Mouse (Mus musculus) bone marrow, adult 2 months (tissue): ENCODE results near the gene Cdkl3. TPM values are rescaled to one million over a fixed set of nuclear protein-coding genes. Genes with fewer than 3 reads are reported as not detected.
"Not testable (repeated sequence)": the region's sequence is repeated elsewhere in the genome, so short reads cannot be mapped to it uniquely, and the experiment has no call there.

Source experiments
- H3K27ac ChIP-seq: fragments of 200-500 bp; 2 replicates; pipeline ENCODE4 v1.5.1; 2012; ENCODE audit warnings: low read depth, mild to moderate bottlenecking, control low read depth, inconsistent platforms, low read length; ENCODE audit not compliant: control insufficient read depth, poor library complexity, insufficient read depth
- H3K4me1 ChIP-seq: fragments of 200-500 bp; 2 replicates; pipeline ENCODE4 v1.6.1; 2011; ENCODE audit warnings: low read length; ENCODE audit not compliant: control insufficient read depth, insufficient read depth
- H3K4me3 ChIP-seq: fragments of 200-500 bp; replicated peaks from 2 replicates; pipeline ENCODE3; 2011; ENCODE audit warnings: mild to moderate bottlenecking, low read depth, low read length, control low read depth; ENCODE audit not compliant: control insufficient read depth
- CTCF ChIP-seq: fragments of 200-500 bp; IDR thresholded peaks from 2 replicates; pipeline ENCODE4 v1.5.1; 2011; ENCODE audit warnings: low read length, control low read depth; ENCODE audit not compliant: control insufficient read depth, insufficient read depth
- POLR2A ChIP-seq: fragments of 200-500 bp; IDR thresholded peaks from 2 replicates; pipeline ENCODE4 v1.6.1; 2011; ENCODE audit warnings: low read depth, mild to moderate bottlenecking, control low read depth, low read length, borderline replicate concordance; ENCODE audit not compliant: control insufficient read depth
- WGBS: fragments of 180-500 bp; shearing (Covaris S2); methylation state at CpG from one replicate; pipeline ENCODE4 v1.1.7; 2018; 5-methylcytosine and 5-hydroxymethylcytosine counted together
- polyA plus RNA-seq: library from polyadenylated mRNA; stranded (reverse); fragments of >200 nt; gene quantifications from 2 replicates; pipeline ENCODE4 v1.2.4, GENCODE M21; 2011; ENCODE audit warnings: low replicate concordance; ENCODE audit not compliant: missing spikeins, insufficient read depth, insufficient read length

Cdkl3 gene
- polyA plus RNA-seq, 1 experiment = 6.7 TPM

GRCm38 (mm10) chr11:52108796-52109195 is 104.8 kb downstream of the Cdkl3 start:
- no peak overlapping the region for H3K27ac ChIP-seq
- no peak for TF ChIP-seq CTCF
- WGBS = 82% methylated on average over 5 of the region's 5 CpGs
- no peaks in the 10 kb centered on the region; the same call in 1 of the 2 replicates for H3K4me1 ChIP-seq
- no peak overlapping the region for H3K4me3 ChIP-seq

- no peak overlapping the region for H3K27ac ChIP-seq
- no peak overlapping the region for H3K4me3 ChIP-seq
- 58% methylated on average over 1 of the region's 1 CpGs for WGBS
- H3K4me1 ChIP-seq = no peaks in the 10 kb centered on the region; the same call in 1 of the 2 replicates
- TF ChIP-seq CTCF = no peak
Observed at GRCm38 (mm10) chr11:52109421-52109820, 105.4 kb downstream of the Cdkl3 start.

GRCm38 (mm10) chr11:52115479-52115878 is 111.5 kb downstream of the Cdkl3 start:
- TF ChIP-seq CTCF = no peak
- TF ChIP-seq POLR2A = no peak
- WGBS = 62% methylated on average over 3 of the region's 3 CpGs
- no peaks in the 10 kb centered on the region; the same call in 1 of the 2 replicates for H3K4me1 ChIP-seq
- H3K4me3 ChIP-seq = no peak overlapping the region
- H3K27ac ChIP-seq = no peak overlapping the region

- not testable (repeated sequence) for H3K4me3 ChIP-seq, H3K27ac ChIP-seq, H3K4me1 ChIP-seq
- 73% methylated on average over 6 of the region's 6 CpGs for WGBS
Observed at GRCm38 (mm10) chr11:52116117-52116516, 112.1 kb downstream of the Cdkl3 start.

- Histone ChIP-seq H3K4me3 (no peak overlapping the region), H3K27ac (no peak overlapping the region), H3K4me1 (no peaks in the 10 kb centered on the region; the same call in 1 of the 2 replicates)
- WGBS = 74% methylated on average over 7 of the region's 7 CpGs
- TF ChIP-seq POLR2A = no peak
- no peak for TF ChIP-seq CTCF
Observed at GRCm38 (mm10) chr11:52117156-52117555, 113.1 kb downstream of the Cdkl3 start.

GRCm38 (mm10) chr11:52120415-52120814 is 116.4 kb downstream of the Cdkl3 start:
- H3K27ac ChIP-seq, H3K4me1 ChIP-seq, H3K4me3 ChIP-seq: not testable (repeated sequence)

GRCm38 (mm10) chr11:52122045-52122444 is 118.0 kb downstream of the Cdkl3 start:
- WGBS = 90% methylated on average over 6 of the region's 6 CpGs
- H3K4me1 ChIP-seq = no peaks in the 10 kb centered on the region
- no peak overlapping the region for H3K27ac ChIP-seq
- TF ChIP-seq CTCF (no peak), POLR2A (no peak)
- no peak overlapping the region for H3K4me3 ChIP-seq

GRCm38 (mm10) chr11:52124468-52124867 is 120.4 kb downstream of the Cdkl3 start:
- 85% methylated on average over 4 of the region's 4 CpGs for WGBS
- Histone ChIP-seq H3K4me3 (no peak overlapping the region), H3K4me1 (no peaks in the 10 kb centered on the region), H3K27ac (no peak overlapping the region)
- no peak for TF ChIP-seq CTCF
- no peak for TF ChIP-seq POLR2A

GRCm38 (mm10) chr11:52127169-52127568 is 123.1 kb downstream of the Cdkl3 start:
- no peak for TF ChIP-seq POLR2A
- no peak overlapping the region for H3K4me3 ChIP-seq
- H3K4me1 ChIP-seq = no peaks in the 10 kb centered on the region
- H3K27ac ChIP-seq = no peak overlapping the region
- 74% methylated on average over 3 of the region's 3 CpGs for WGBS
